In the genomic region with DNA sequence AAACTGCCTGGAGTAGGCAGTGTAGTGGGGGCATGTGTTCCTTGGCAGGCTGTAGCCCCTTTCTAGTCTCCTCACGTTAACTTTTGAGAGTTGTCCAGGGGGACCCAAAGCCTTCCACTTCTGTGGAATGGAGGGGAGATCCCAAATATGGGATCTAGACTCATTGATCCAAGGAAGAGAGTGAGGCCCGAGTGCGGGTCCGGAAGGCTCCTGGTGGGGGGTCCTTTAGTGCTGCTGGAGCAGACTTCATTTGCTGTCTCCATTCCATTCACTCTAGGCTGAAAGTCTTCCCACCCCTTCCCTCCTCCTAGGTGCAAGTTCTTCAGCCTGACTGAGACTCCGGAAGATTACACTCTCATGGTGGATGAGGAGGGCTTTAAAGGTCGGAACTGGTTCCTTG, we compare ENCODE assay signal across 8 mouse cellular contexts. TPM values are rescaled to one million over a fixed set of nuclear protein-coding genes. Genes with fewer than 3 reads are reported as not detected.
DNase-seq lines count a peak whose midpoint lies in the region; ATAC-seq and TF ChIP-seq lines count a peak whose summit lies in the region.

No protein-coding gene starts in this region.

- H3K4me1 ChIP-seq in spleen, adult 2 months (ENCODE audit: control insufficient read depth, insufficient read depth, insufficient read length), result peaks cover 8% of the 10 kb centered on the region
- peaks cover 32% of the 10 kb centered on the region for H3K4me1 ChIP-seq in limb, embryonic 15.5 days
- peaks cover 11% of the 10 kb centered on the region; the same call in 1 of the 2 replicates for H3K4me1 ChIP-seq in stomach, embryonic 16.5 days (ENCODE audit: control insufficient read depth, insufficient read depth, low read length)

- peak overlapping the region; percentile 58 for H3K9ac ChIP-seq in limb, embryonic 15.5 days
- peak overlapping the region; percentile 74 for H3K9ac ChIP-seq in stomach, embryonic 16.5 days (ENCODE audit: low read length)

- no peaks in the 10 kb centered on the region for H3K9me3 ChIP-seq in limb, embryonic 15.5 days
- H3K9me3 ChIP-seq in stomach, embryonic 16.5 days (replicated peaks; ENCODE audit: control insufficient read depth, low read length), result no peaks in the 10 kb centered on the region

- intact Hi-C loops in left cerebral cortex, postnatal 36 days (cut with DNase I), result loop anchor here (1.0 kb wide), 1 partner anchor 83 kb away; the partner anchor contains the start of gene Rnf215

- no peak overlapping the region for H3K27ac ChIP-seq in spleen, adult 2 months (ENCODE audit: insufficient read depth, low read length)
- H3K27ac ChIP-seq in limb, embryonic 15.5 days, result peak overlapping the region; percentile 81
- H3K27ac ChIP-seq in stomach, embryonic 16.5 days (ENCODE audit: low read length), result no peak overlapping the region

- WGBS in spleen, adult 2 months, result 37% methylated on average over 6 of the region's 6 CpGs
- WGBS in limb, embryonic 15.5 days, result 8% methylated on average over 6 of the region's 6 CpGs
- WGBS in stomach, embryonic 16.5 days, result 10% methylated on average over 6 of the region's 6 CpGs

- peaks cover 16% of the 10 kb centered on the region for H3K36me3 ChIP-seq in spleen, adult 2 months (ENCODE audit: control insufficient read depth, insufficient read depth, low read length)
- H3K36me3 ChIP-seq in limb, embryonic 15.5 days, result peaks cover 26% of the 10 kb centered on the region
- 0 out of 2 replicates have a peak, but pooled peaks cover 11% of the 10 kb centered on the region for H3K36me3 ChIP-seq in stomach, embryonic 16.5 days (ENCODE audit: control insufficient read depth, insufficient read depth, low read length)

- H3K27me3 ChIP-seq in spleen, adult 2 months (ENCODE audit: control insufficient read depth, insufficient read depth, low read length), result no peaks in the 10 kb centered on the region
- no peaks in the 10 kb centered on the region for H3K27me3 ChIP-seq in limb, embryonic 15.5 days
- H3K27me3 ChIP-seq in stomach, embryonic 16.5 days (ENCODE audit: control insufficient read depth, insufficient read depth, low read length), result no peaks in the 10 kb centered on the region

- no peak for TF ChIP-seq CTCF in spleen, adult 2 months (IDR thresholded peaks at IDR 0.05; ENCODE audit: extremely low read depth, insufficient read depth, insufficient read length, insufficient replicate concordance)

- peak; percentile 19 to 28 for DNase-seq in cerebellum, postnatal 14 days
- DNase-seq in cerebellum, adult 18-20 months, result no peak
- no peak for DNase-seq in spleen, adult 2 months (ENCODE audit: low read depth in 1 of 2, low spot score in 2 of 2)
- no peak for DNase-seq in spleen, postnatal 36 days (ENCODE audit: low spot score in 2 of 2)
- no peak for DNase-seq in Muller cell, postnatal 12 days (ENCODE audit: inconsistent ontology term)
- DNase-seq in left cerebral cortex, postnatal 36 days (ENCODE audit: low spot score in 2 of 2), result no peak

- peak overlapping the region; percentile 96 for H3K4me2 ChIP-seq in limb, embryonic 15.5 days
- peak overlapping the region; percentile 97 for H3K4me2 ChIP-seq in stomach, embryonic 16.5 days (ENCODE audit: low read depth, low read length)

- H3K4me3 ChIP-seq in spleen, adult 2 months (ENCODE audit: extremely low read depth, insufficient read depth, insufficient read length), result peak overlapping the region; percentile 62
- H3K4me3 ChIP-seq in limb, embryonic 15.5 days, result peak overlapping the region; percentile 55
- peak overlapping the region; percentile 57 for H3K4me3 ChIP-seq in stomach, embryonic 16.5 days (replicated peaks; ENCODE audit: low read length)

- no peak for TF ChIP-seq POLR2A in spleen, adult 2 months (IDR thresholded peaks at IDR 0.05; ENCODE audit: low read depth, low read length)

- no peak for ATAC-seq in limb, embryonic 15.5 days (ENCODE audit: insufficient number of reproducible peaks, low FRiP score, low TSS enrichment, low read depth)
- ATAC-seq in stomach, embryonic 16.5 days (ENCODE audit: insufficient read depth, low FRiP score), result no peak

RNA-seq across cellular contexts. Expression of gene Castor1, which starts 0.6 kb away (rescaled TPM):
- polyA plus RNA-seq in spleen, adult 2 months (2012; rRNA removed), result 9.9 and 11.4 TPM in 2 replicates
- polyA plus RNA-seq in limb, embryonic 15.5 days (2015; fragmentation: Nextera tagmentation; extraction: Ambion mirVana), result 15.2 and 20.6 TPM in 2 replicates
- 6.0 and 8.7 TPM in 2 replicates for polyA plus RNA-seq in stomach, embryonic 16.5 days (2015; fragmentation: Nextera tagmentation; extraction: Ambion mirVana)
- total RNA-seq in left cerebral cortex, postnatal 36 days (2021), result 1 to 10 TPM; 4.3 to 5.3 TPM

RNA-seq across cellular contexts. Expression of gene Osm, which starts 17.6 kb away (rescaled TPM):
- 3.3 and 3.7 TPM in 2 replicates for polyA plus RNA-seq in spleen, adult 2 months (2012; rRNA removed)
- polyA plus RNA-seq in limb, embryonic 15.5 days (2015; fragmentation: Nextera tagmentation; extraction: Ambion mirVana), result 0.12 and 0.23 TPM in 2 replicates
- 0.14 and 0.32 TPM in 2 replicates for polyA plus RNA-seq in stomach, embryonic 16.5 days (2015; fragmentation: Nextera tagmentation; extraction: Ambion mirVana)
- total RNA-seq in left cerebral cortex, postnatal 36 days (2021), result not detected

RNA-seq across cellular contexts. Expression of gene Tbc1d10a, which starts 32.0 kb away (rescaled TPM):
- 46.7 and 53.9 TPM in 2 replicates for polyA plus RNA-seq in spleen, adult 2 months (2012; rRNA removed)
- 58.7 and 61.9 TPM in 2 replicates for polyA plus RNA-seq in limb, embryonic 15.5 days (2015; fragmentation: Nextera tagmentation; extraction: Ambion mirVana)
- 36.5 and 36.9 TPM in 2 replicates for polyA plus RNA-seq in stomach, embryonic 16.5 days (2015; fragmentation: Nextera tagmentation; extraction: Ambion mirVana)
- 10 to 100 TPM; 32.7 to 36.2 TPM for total RNA-seq in left cerebral cortex, postnatal 36 days (2021)

RNA-seq across cellular contexts. Expression of gene Lif, which starts 38.7 kb away (rescaled TPM):
- polyA plus RNA-seq in spleen, adult 2 months (2012; rRNA removed), result 0.95 and 1.6 TPM in 2 replicates
- 0.49 and 0.53 TPM in 2 replicates for polyA plus RNA-seq in limb, embryonic 15.5 days (2015; fragmentation: Nextera tagmentation; extraction: Ambion mirVana)
- polyA plus RNA-seq in stomach, embryonic 16.5 days (2015; fragmentation: Nextera tagmentation; extraction: Ambion mirVana), result 1.0 and 1.1 TPM in 2 replicates
- total RNA-seq in left cerebral cortex, postnatal 36 days (2021), result under 1 TPM; 0.48 to 0.79 TPM

RNA-seq across cellular contexts. Expression of gene Sf3a1, which starts 58.5 kb away (rescaled TPM):
- polyA plus RNA-seq in spleen, adult 2 months (2012; rRNA removed), result 27.9 and 31.9 TPM in 2 replicates
- 44.9 and 45.2 TPM in 2 replicates for polyA plus RNA-seq in limb, embryonic 15.5 days (2015; fragmentation: Nextera tagmentation; extraction: Ambion mirVana)
- 40.5 and 41.4 TPM in 2 replicates for polyA plus RNA-seq in stomach, embryonic 16.5 days (2015; fragmentation: Nextera tagmentation; extraction: Ambion mirVana)
- 10 to 100 TPM; 61.3 to 65.3 TPM for total RNA-seq in left cerebral cortex, postnatal 36 days (2021)

Comparison
In these comparisons a context has a peak if more than half of its experiments do, and no peak if none do; other contexts are left out.
1. DNase-seq: peak in cerebellum, postnatal 14 days (2 of 2); none in cerebellum, adult 18-20 months (0 of 2), spleen, adult 2 months (0 of 2), spleen, postnatal 36 days (0 of 2), Muller cell, postnatal 12 days (single experiment) and left cerebral cortex, postnatal 36 days (0 of 2).
2. Peak in every context shown above with its lines, with median percentiles within 50 percentile points of each other: H3K4me3 ChIP-seq.